Mouse (Mus musculus) ES-E14 (cell line): ENCODE measurements around the gene Hes7. TPM values are rescaled to one million over a fixed set of nuclear protein-coding genes. Genes with fewer than 3 reads are reported as not detected.

Experiments used
- DNase-seq: peaks from one replicate; pipeline ENCODE4 v3.0.0-alpha.2; 2013; ENCODE audit warnings: low read depth, low spot score
- H3K27ac ChIP-seq: 2 replicates; pipeline ENCODE4 v1.5.1; 2012; ENCODE audit warnings: low read depth, mild to moderate bottlenecking, low read length, moderate library complexity, mixed read lengths; ENCODE audit not compliant: poor library complexity, insufficient read depth, severe bottlenecking
- H3K36me3 ChIP-seq: 2 replicates; pipeline ENCODE4 v1.6.1; 2012; ENCODE audit warnings: mild to moderate bottlenecking, low read length, moderate library complexity, mixed read lengths; ENCODE audit not compliant: control insufficient read depth, poor library complexity, insufficient read depth, severe bottlenecking
- H3K4me1 ChIP-seq, 2 experiments: fragments of 150-350 bp in 1 of 2; sonication (generic) in 1 of 2; 2 replicates each; pipeline ENCODE4 v1.6.1; 2012; ENCODE audit warnings: low read length in 2 of 2, mild to moderate bottlenecking in 1 of 2, mixed read lengths in 1 of 2; ENCODE audit not compliant: control insufficient read depth in 2 of 2, insufficient read depth in 2 of 2, poor library complexity in 1 of 2
- H3K4me3 ChIP-seq, 2 experiments: fragments of 150-350 bp in 1 of 2; sonication (generic) in 1 of 2; 2 replicates each; pipeline ENCODE4 v1.5.1; 2012; ENCODE audit warnings: low read length in 2 of 2, low read depth in 1 of 2, mild to moderate bottlenecking in 1 of 2, mixed read lengths in 1 of 2; ENCODE audit not compliant: insufficient read depth in 1 of 2, poor library complexity in 1 of 2, severe bottlenecking in 1 of 2
- H3K9ac ChIP-seq: 2 replicates; pipeline ENCODE4 v1.6.1; 2012; ENCODE audit warnings: low read depth, mild to moderate bottlenecking, low read length, mixed read lengths; ENCODE audit not compliant: poor library complexity, insufficient read depth, severe bottlenecking
- H3K9me3 ChIP-seq: fragments of 150-350 bp; sonication (generic); 2 replicates; pipeline ENCODE4 v1.6.1; 2012; ENCODE audit warnings: low read depth, mild to moderate bottlenecking, low read length; ENCODE audit not compliant: control insufficient read depth, insufficient read depth
- CHD2 ChIP-seq: IDR thresholded peaks from 2 replicates; pipeline ENCODE4 v1.6.1; 2014; ENCODE audit warnings: mild to moderate bottlenecking, low read depth, low read length, inconsistent platforms
- HCFC1 ChIP-seq: IDR thresholded peaks from 2 replicates; pipeline ENCODE4 v1.6.1; 2012; ENCODE audit warnings: low read length, inconsistent platforms, borderline replicate concordance; ENCODE audit not compliant: insufficient read depth
- MAFK ChIP-seq: IDR thresholded peaks from 2 replicates; pipeline ENCODE4 v1.6.1; 2014; ENCODE audit warnings: mild to moderate bottlenecking, low read depth, low read length, inconsistent platforms; ENCODE audit not compliant: insufficient read depth
- ZC3H11A ChIP-seq: IDR thresholded peaks from 2 replicates; pipeline ENCODE4 v1.6.1; 2012; ENCODE audit warnings: low read depth, mild to moderate bottlenecking, inconsistent platforms, low read length, borderline replicate concordance
- ZNF384 ChIP-seq: IDR thresholded peaks from 2 replicates; pipeline ENCODE4 v1.6.1; 2012; ENCODE audit warnings: low read depth, low read length, inconsistent platforms
- in situ Hi-C, 2 experiments: fragments of 600-800 bp; cut with MboI; formaldehyde crosslinking; loops; one replicate each; pipeline ENCODE4 v1.15.1; 2025; ENCODE audit warnings: low sequenced_read_pairs in 2 of 2, inconsistent platforms in 1 of 2; ENCODE audit not compliant: unreplicated experiment in 2 of 2
- total RNA-seq: library from RNA; depleted of rRNA; stranded (reverse); fragments of 300-350 nt; gene quantifications from 2 replicates; pipeline ENCODE4 v1.2.3, GENCODE M21; 2012

Hes7 gene
- total RNA-seq, 1 experiment = not detected

GRCm38 (mm10) chr11:69075764-69076479 lies 44.3 kb upstream of the Hes7 start:
- Histone ChIP-seq H3K4me1 (peaks cover 0 to 15% of the 10 kb centered on the region in 2 experiments; a peak in 2 of 4 replicates), H3K4me3 (no peak overlapping the region), H3K9me3 (no peaks in the 10 kb centered on the region), H3K9ac (no peak overlapping the region), H3K27ac (no peak overlapping the region), H3K36me3 (no peaks in the 10 kb centered on the region)
- TF ChIP-seq ZNF384 = no peak
- TF ChIP-seq CHD2 = no peak
- no peak for TF ChIP-seq MAFK
- TF ChIP-seq ZC3H11A = no peak
- TF ChIP-seq HCFC1 = no peak
- in situ Hi-C loops = no loop called here
- peak; percentile 78 for DNase-seq

- Histone ChIP-seq H3K9me3 (no peaks in the 10 kb centered on the region), H3K27ac (no peak overlapping the region), H3K36me3 (no peaks in the 10 kb centered on the region), H3K9ac (no peak overlapping the region), H3K4me3 (no peak overlapping the region), H3K4me1 (peaks cover 0 to 15% of the 10 kb centered on the region in 2 experiments; a peak in 2 of 4 replicates)
- TF ChIP-seq HCFC1 = no peak
- no peak for TF ChIP-seq ZC3H11A
- TF ChIP-seq MAFK = no peak
- TF ChIP-seq ZNF384 = no peak
- no peak for TF ChIP-seq CHD2
- no peak for DNase-seq
- in situ Hi-C loops = no loop called here
Observed at GRCm38 (mm10) chr11:69076572-69076971, 43.6 kb upstream of the Hes7 start.

GRCm38 (mm10) chr11:69077316-69077715 lies 42.9 kb upstream of the Hes7 start:
- in situ Hi-C loops = no loop called here
- peaks cover 0 to 14% of the 10 kb centered on the region in 2 experiments; a peak in 2 of 4 replicates for H3K4me1 ChIP-seq
- H3K4me3 ChIP-seq = no peak overlapping the region
- TF ChIP-seq HCFC1 (no peak), ZC3H11A (no peak), CHD2 (no peak), ZNF384 (no peak), MAFK (no peak)
- H3K36me3 ChIP-seq = no peaks in the 10 kb centered on the region
- no peak overlapping the region for H3K9ac ChIP-seq
- H3K9me3 ChIP-seq = no peaks in the 10 kb centered on the region
- H3K27ac ChIP-seq = no peak overlapping the region
- no peak for DNase-seq

- no peak overlapping the region for H3K27ac ChIP-seq
- DNase-seq = no peak
- H3K36me3 ChIP-seq = no peaks in the 10 kb centered on the region
- no peak overlapping the region for H3K9ac ChIP-seq
- TF ChIP-seq CHD2 (no peak), ZC3H11A (no peak), ZNF384 (no peak), MAFK (no peak), HCFC1 (no peak)
- no peaks in the 10 kb centered on the region for H3K9me3 ChIP-seq
- in situ Hi-C loops = no loop called here
- peaks cover 0 to 12% of the 10 kb centered on the region in 2 experiments; a peak in 2 of 4 replicates for H3K4me1 ChIP-seq
- H3K4me3 ChIP-seq = no peak overlapping the region
Observed at GRCm38 (mm10) chr11:69078041-69078440, 42.2 kb upstream of the Hes7 start.
